Mouse (Mus musculus): ENCODE data around the gene Optc.
A peak's percentile ranks its signal among the peaks of the same experiment; 100 is the strongest.

The Optc gene

DNA sequence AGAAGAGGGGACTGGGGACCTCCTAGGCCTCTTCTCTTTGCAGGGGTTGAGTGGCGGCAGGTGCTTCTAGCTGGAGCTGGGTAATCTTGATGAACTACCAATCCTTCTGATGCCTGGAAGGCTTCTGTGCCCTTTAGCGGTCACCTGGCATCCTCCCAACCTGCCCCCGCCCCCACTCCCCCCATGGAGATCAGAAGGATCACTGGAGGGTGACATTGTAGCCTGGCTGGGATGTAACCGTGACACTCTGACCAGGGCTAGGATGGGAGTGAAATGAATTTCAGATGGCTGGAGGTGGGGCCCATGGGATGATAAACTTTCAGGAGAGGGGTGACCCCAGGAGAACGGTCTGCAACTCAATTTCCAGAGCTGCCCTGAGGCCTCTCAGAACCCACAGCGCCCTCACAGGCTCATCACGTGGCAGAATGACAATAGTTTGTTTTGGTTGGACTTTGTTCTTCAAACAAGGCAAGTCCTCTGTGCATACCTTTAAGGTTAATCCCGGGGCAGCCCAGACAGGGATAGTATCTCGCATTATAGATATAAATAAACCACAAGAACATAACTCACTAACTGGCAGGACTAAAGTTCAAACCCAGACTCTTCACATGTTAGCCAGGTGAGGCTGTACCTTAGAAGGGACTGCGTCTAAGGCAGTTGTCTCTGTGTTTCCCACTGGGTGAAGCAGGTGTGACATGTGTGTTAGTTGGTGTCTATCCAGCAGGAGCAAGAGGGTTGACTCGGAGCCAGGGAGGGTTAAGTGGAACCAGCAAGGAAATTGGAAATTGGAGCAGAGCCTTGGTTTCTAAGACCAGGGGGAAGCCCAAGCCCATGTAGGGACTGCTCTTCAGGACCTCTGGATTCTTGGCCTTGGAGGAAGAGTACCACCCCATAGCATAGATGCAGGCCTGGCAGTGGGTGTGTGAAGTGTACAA lies 25.2 kb downstream of the Optc start:
- no peak for DNase-seq (ENCODE audit: low spot score)

DNA sequence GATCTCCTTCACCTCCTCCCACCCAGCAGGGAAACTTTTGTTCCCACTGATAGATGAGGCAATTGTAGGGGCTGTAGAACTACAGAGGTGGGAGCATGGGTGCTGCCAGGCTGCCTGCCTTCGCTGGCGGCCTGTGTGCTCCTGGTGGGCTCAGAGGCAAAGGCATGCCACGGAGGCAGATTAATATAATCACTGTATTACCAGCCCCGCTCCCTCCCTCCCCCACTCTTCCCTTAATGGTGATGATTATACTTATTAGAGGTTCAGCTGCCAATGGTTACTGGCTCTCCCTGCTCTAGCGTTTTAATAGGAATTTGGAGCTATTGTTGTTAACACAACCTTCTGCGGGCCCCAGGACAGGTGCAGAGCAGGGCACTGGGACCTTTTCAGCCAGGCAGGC lies 26.0 kb downstream of the Optc start:
- DNase-seq (ENCODE audit: low spot score), result no peak

DNA sequence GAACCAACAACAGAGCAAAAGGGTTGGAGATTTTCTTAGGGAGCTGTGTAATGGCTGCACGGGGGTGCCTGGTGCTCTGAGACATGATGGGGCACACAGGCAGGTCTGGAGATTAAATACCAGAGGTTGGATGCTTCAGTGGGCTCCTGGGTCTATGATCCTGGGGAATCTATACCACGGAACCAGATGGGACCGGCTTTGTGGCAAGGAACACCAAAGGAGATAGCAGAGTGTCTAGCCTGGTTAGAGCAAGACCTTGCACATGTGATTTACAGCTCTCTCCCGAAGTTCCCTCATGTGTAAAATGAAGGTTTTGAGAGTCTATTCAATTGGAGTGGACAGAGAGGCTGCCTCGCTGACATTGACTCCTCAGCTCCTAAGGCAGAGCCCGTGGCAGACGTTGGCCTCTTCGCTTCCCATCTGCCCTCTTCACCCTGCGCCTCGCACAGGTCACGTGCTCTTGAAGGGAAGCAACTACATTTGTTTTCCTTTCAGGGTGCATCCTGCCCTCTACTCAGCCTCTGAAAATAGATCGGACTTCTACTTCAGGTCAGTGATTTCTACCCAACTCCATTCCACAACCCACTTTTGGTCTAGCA lies 28.9 kb downstream of the Optc start:
- no peak for DNase-seq (ENCODE audit: low spot score)

DNA sequence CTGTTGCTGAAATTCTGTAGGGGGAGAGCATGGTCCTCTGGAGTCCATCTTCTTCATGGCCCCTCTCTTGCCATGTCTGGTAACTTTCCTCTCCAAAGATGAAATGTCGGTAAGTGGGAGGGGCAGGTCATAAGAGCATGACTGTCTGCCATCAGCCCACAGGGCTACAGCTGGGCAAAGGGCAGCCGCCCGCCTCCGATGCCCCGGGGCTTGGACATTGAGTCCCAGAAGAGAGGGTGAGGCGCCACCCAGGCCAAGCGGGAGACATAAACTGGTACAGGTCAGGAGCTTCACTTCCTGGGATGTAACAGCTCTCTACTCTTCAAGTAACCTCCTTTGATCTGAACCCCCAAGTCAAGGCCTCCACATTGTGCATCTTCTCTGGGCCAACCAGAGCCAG lies 30.9 kb downstream of the Optc start:
- DNase-seq (ENCODE audit: low spot score), result no peak

DNA sequence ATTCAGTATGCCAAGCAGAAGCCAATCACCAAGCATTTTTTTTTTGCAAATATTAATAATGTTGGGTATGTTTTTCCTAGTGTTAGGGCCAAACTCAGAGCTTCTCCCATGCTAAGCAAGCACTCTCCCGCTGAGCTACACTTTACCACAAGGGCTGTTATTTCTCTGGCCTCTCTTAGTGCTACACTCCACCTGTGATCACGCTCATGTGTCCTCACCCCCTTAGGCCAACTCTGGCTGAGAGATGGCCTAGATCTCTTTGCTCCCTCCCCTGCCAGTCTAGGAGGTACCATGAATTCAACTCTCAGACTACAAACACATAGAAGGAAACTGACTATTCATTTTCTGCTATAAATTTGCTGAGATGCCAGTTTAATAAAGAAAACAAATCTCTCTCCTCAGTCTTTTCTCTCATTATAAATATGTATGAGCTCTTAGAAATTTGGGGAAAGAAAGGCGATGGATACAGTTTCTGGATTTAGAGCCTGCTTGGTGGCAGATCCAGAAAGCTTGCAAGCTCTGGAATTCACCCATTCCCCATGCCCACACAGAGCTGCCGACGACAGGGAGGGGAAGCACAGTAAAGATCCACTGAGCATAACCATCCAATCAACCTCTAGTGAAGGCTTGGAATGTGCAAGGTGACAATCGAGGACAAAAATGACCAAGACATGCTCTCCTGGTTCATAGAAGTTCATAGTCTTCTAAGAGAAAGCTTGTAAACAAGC lies 34.5 kb downstream of the Optc start:
- DNase-seq (ENCODE audit: low spot score), result no peak

DNA sequence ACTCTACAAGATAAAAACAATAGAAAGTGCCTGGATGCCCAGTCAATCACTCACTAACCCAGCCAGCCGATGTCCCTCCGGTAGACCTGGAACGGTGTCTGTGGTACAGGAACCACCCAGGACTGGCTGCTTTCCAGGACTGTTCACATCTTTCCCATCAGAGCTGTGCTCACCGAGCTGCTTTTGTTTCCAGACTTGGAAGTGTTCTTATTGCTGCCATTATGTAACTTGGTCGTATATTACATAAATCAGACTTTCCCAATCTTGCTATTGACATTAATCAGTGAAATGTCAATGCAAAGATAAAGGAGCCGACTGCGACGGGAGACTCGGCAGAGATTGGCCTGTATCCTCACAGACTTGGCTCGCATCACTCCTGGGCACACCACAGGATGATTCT lies 36.6 kb downstream of the Optc start:
- DNase-seq (ENCODE audit: low spot score), result peak; percentile 16

DNA sequence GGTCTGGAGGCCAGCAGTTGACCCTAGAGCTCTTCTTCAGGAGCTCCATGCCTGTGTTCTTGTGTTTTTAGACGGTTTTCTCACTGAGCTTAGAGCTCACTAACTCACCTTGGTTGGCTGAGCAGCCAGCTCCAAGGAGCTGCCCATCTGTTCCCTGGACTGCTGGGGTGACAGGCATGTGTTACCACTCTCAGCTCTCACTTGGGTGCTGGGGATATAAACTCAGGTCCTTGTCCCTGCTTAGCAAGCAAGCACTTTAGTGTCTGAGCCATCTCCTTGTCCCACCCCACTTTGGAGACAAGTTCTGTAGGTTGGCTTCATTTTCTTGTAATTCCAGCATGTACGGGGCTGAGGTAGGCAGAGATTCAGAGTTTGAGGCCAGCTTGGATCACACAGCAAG lies 38.6 kb downstream of the Optc start:
- DNase-seq (ENCODE audit: low spot score), result no peak

DNA sequence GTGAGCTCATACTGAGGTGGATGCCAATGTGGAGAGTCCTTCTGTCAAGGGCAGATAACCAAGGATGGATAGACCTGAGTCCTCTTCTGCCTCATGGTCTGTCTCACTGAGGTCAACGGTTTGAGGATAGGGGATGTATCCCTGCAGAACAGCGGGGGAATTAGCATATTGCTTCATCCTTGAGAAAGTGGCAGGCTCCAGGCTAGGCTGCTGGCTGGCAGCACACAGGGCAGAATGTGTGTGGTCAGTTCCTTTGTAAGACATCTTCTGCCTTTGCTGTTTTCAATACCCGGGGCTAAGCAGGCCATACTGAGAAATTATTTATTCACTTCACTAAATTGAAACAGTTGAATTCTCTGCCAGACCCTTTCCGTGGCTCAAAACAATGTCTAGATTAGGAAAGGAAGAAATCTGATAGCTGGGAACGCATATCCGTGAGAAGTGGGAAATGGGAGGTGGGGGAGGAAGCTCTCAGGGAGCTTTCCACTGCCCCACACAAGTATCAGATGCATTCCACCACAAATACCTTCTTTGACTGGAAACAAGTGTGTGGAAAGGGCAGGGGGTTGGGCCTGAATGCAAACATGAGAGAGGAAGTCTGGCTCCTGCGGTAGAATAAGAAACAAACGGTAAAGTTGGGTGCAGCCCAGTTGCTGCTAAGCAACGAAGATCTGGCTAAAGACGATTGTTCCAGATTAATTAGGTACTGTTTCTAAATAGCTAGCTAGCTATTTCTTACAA lies 44.4 kb downstream of the Optc start:
- peak; percentile 31 for DNase-seq (ENCODE audit: low spot score)

DNA sequence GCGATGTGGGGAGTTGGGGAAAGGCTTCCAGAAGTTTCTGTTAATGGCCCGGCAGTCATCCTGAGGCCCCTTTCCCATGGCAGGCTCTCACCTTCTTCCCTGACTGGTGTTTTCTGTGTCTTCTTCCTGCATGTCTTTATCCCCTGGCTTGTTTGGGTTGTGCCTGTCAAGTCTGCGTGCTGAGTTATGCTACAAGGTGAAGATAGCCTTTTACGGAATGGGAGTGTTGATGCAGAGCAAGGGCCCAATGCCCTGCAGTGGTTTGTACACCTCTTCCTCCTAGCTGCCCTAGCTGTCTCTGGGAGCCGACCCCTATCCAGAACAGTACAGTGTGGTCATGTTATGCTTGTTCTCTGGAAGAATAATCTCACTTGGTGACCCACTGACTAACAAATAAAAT lies 46.8 kb downstream of the Optc start:
- DNase-seq (ENCODE audit: low spot score), result no peak

DNA sequence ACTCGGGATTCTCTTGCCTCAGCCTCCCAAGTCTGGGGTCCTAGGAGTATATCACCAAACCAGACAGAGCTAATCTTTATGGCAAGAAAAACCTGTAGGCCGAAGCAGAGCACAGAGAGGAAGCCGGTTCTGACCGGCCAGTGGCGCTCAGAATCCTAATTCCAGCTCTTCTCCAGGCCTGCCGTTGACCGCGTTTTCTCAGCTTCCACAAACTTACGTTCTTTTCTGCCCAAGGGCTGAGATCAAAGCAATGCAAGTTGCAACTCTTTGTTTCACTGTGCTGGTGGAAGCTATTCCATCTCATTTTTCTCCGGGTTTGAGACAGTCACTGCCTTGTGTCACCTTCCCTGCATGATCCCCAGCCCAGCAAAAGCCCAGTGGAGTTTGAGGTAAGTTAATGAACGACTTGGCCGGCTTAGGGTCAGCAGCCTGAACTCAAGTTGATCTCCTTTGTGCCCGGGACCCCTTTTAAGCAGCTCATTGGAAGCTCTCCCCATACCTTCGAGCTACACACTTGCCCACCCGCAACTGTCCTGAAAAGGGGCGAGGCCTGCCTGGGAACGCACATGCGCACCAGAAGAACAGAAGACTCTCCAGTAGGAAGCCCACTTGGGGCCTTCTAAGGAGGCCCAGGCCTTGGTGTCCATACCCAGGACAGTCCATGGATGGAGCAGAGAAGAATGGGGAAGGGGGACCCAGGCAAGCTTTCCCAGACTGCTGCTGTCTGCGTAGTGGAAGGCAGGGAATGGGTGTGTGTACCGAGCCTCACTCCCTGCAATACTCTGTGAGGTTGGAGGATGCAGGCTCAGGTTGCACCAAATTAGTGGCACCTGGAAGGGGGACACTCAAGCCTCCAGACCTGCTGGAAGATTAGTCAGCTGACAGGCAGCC lies 47.7 kb downstream of the Optc start:
- no peak for DNase-seq (ENCODE audit: low spot score)

DNA sequence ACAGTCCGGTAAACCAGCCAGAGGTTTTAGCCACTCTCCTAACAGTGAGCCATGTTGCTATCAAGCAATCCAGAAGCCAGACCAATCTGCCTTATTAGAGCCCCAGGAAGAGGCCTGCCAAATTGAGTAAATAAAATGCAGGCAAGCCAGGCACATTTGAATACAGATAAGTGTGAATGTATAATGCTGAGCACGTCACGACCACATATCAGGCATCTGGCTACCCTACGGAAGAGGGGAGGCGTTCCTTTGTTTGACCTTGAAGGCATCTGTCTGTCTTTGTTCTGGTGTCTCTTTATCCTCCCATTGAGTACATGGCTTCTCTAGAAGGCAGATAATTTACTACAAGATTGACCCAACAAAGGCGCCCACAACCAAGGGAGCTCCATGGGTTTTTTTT lies 48.5 kb downstream of the Optc start:
- no peak for DNase-seq (ENCODE audit: low spot score)

DNA sequence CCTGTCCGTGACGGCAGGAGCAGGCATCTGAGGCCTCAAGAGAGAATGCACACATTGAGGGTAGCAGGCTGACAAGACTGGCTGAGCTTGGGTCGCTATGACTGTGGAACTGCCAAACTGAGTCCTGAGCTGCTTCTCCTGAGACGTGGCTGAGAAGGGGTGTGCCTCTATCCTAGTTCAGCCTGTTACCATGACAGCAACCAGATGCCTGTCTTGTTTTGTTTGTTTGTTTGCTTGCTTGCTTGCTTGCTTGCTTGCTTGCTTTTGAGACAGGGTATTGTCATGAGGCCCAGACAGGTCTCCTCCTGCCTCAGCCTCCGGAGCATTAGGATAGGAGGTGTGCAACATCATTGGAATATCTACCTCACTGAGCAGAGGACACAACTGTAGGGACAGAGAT lies 50.0 kb downstream of the Optc start:
- no peak for DNase-seq (ENCODE audit: low spot score)

DNA sequence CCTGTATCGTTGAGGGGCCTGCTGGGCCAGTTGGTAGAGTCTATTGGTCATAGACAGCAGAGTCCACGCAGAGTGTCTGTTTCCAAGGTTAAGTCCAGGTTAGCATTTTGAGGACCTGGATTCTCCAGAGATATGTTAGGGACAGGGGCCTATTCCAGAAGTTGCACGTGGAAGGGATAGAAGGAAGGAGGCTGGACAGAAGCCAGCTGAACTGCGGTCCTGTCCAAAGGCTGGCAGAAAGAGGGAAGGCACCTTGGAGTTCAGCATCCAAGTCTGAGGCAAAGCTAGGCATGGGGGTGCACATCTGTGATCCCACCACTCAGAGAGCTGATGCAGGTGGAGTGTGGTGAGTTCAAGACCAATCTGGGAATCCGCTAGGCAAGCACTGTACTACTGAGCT lies 50.6 kb downstream of the Optc start:
- DNase-seq (ENCODE audit: low spot score), result no peak

DNA sequence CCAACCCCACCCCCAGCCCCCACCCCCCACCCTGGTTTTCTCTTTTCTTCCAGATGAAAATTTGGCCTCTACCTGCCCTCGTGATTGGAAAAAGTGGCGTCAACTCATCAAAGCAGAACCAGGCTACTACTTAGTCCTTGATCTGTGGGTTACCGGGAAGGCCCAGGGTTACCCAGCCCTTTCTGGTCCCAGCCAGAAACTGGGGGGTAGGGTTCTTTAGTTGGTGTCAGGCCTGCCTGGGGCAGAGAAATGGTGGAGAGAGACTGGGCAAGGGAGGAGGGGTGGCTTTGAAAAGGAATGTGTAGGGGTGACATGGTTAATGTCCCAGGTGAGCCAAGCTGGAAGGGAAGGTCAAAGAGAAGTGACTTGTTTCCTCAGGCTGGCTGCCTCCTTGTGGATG lies 51.1 kb downstream of the Optc start:
- no peak for DNase-seq (ENCODE audit: low spot score)

DNA sequence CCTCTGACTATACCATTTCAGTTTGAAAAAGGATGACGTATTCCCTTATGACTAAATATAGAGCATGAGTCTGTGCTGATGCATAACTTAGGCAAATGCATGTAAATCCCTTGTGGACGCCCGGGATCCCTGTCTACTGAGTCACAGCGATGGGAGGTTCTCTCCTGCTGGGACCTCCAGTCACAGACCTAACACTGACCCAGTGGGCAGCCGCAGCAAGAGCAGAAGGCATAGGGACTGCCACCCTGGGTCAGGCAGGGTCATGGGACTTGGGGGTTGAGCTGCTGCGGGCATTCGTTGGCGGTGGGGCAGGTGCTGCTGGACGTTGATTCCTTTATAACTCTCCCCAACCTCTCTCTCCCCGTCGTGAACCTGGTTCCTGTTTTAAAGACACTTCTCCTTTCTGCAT lies 51.7 kb downstream of the Optc start:
- DNase-seq (ENCODE audit: low spot score), result no peak

DNA sequence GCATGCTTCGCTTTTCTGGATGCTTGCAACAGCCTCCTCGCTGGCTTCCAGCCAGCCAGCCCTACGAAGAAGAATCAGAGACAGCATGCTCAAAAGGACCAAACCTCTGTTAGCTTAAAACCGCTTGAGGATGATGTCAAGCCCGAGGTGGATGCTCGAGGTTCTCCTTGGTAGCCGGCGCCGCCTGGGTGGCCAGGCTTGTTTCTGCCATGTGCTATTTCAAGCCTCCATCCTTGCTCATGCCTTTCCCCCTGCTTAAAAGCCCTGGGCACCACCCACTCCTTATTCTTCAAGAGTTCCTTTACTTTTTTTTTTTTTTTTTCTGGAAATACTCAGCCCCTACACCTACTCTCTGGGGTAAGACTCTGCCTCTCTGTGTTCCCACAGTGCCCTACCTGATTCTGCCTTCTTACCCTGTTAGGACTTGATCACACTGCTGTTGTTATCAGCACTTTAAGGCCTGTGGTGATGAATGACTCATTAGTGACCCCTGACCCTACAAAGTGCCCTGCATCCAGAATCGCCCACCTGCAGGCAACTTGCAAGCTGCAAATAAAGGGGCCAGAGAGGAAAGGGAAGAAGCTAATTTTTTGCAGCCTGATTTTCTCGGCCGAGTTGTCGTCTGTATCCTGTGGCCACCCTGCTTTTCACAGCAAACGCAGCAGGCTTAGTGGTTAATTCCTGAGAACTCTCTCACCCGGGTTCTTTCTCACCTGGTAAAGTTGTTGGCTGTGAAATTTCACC lies 52.4 kb downstream of the Optc start:
- DNase-seq (ENCODE audit: low spot score), result no peak

DNA sequence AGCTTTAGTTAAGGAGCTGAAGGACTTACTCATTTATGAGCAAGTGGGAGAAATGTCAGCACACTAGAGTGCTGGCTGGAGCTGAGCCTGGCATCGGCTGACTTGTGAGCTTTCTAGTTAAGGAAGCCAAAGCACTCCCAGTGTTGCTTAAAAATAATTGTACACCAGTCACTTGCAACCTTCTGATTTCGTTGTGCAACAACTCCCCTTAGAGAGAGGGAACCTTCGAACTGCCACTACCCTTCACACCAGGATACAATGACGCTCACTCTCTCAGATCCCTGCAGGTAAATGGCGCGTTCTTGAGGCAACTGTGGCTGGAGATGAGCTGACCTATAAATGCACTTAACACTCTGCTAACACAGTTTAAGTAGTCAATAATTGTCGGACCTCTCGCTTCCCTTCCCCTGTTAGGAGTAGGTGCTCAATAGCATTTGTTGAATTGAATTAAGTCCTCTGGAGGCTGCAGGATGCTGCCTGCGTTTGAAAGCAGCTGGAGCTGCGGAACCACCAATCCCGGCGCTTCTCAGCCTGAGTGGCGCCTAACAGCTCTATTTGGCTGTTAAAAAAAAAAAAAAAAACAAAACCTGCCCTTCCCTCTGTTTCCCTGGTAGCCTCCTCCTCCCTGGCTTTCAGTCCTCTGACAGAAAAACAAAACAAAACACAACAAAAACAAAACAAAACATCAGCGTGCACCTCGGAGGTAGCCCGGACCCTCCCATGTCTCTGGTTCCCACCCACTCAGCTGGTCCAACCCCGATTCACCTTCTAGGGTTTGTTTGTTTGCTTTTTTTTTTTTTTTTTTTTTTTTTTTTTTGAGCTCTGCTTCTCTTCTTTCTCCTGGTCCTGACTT lies 53.2 kb downstream of the Optc start:
- peak; percentile 38 for DNase-seq (ENCODE audit: low spot score)

Measured in lung, postnatal 25 days (tissue).